Mouse (Mus musculus): ENCODE measurements at regions not wholly inside any gene's neighbourhood (a gene's known extent, or its start where the extent isn't known, plus 50 kb on each side); places are given as distances from the start of the nearest gene placed in this dataset.
"Not testable (repeated sequence)": the region's sequence is repeated elsewhere in the genome, so short reads cannot be mapped to it uniquely, and the experiment has no call there.

GRCm38 (mm10) chr13:79765437-79765838 is 1117.7 kb upstream of the Arrdc3 start:
- no peak for DNase-seq (ENCODE audit: extremely low spot score in 1 of 2, low spot score in 1 of 2)

DNA sequence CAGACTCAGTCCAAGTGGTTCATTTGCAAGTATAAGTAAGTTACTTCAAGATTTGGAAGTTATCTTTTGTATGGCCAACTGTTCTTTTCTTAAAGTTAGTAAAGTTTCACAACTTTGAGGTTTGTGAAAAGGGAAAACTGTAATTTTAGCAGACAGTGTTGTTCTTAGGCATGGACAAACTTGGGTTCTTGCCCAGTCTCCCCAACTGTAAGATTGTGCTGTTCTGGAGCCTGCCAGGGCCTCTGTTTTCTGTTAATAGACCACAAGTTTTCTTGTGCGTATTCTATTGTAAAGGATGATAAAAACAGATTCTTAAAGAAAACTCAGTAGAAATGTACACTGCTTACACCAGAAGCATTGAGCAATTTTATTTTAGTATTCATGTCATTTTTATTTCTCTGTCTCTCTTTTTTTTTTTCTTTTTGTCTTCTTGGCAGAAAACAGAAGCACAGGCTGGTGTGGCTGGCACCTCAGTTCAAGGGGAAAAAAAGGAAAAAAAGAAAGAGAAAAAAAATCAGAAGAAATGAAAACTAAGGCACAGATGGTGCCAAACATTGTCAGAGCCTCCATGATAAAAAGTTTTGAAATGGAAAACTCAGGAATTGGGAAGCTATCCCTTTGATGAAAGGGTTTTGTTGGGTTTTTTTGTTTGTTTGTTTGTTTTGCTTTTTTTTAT is 1098.1 kb upstream of the Arrdc3 start:
- DNase-seq (ENCODE audit: extremely low spot score in 1 of 2, low spot score in 1 of 2): peak in 1 of 2 experiments; percentile 6

- no peak for DNase-seq (ENCODE audit: extremely low spot score in 1 of 2, low spot score in 1 of 2)
Observed at GRCm38 (mm10) chr13:79801591-79801990, 1081.6 kb upstream of the Arrdc3 start.

DNA sequence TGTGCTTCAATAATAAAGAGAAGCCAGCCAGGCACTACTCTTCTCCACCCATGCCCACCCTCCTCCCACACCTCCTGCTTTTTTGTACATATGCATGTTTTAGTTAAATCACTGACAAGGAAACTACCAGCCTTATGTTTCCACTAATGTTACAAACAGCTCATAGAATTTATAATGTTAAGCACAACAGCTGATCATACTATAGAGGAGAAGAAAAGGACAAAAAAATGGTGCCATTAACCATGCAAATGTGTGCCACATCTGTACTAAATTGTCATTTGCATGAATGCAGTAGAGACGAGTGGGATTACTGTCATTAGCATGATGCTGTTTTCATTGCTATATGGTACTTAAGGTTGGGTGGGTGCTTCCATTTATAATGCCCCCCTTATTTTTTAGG is 1047.6 kb upstream of the Arrdc3 start:
- DNase-seq (ENCODE audit: extremely low spot score in 1 of 2, low spot score in 1 of 2): no peak

DNA sequence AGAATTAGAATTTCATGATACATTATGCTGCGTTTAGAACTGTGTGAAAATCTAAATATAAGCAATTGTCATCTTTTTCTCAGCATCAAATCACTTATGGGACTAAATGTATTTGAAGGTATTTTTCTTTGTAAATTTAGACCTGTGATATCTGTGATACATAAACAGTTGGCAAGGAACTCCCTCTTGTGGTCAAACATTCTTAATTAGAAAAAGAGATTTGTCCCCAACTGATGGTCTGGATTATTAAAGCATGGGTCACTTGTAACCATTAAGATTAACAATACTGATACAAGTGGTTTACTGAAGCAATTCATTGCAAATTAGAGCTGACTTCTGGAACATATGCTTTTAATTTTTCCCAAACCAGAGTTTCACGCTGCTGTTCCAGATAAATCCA is 1038.4 kb upstream of the Arrdc3 start:
- no peak for DNase-seq (ENCODE audit: extremely low spot score in 1 of 2, low spot score in 1 of 2)

DNA sequence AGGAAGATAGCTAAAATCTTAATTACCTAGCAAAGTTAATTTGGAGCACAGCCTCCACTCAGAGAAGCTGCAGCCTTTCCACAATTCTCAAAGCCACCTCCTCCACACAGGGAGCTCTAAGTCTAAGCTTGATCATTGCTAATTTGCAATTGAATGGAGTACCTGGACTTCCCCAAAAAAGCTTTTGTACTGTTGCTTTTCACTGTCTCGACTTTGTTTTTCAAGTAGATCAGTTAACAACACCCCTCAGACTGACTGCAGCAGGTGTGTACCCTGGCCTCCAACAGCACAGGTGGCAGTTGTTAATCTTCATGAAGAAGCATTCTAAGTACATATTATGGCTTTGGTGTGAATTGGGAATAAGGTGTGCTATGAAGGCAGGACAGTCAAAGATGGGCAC is 1015.7 kb upstream of the Arrdc3 start:
- DNase-seq (ENCODE audit: extremely low spot score in 1 of 2, low spot score in 1 of 2): not testable (repeated sequence)

DNA sequence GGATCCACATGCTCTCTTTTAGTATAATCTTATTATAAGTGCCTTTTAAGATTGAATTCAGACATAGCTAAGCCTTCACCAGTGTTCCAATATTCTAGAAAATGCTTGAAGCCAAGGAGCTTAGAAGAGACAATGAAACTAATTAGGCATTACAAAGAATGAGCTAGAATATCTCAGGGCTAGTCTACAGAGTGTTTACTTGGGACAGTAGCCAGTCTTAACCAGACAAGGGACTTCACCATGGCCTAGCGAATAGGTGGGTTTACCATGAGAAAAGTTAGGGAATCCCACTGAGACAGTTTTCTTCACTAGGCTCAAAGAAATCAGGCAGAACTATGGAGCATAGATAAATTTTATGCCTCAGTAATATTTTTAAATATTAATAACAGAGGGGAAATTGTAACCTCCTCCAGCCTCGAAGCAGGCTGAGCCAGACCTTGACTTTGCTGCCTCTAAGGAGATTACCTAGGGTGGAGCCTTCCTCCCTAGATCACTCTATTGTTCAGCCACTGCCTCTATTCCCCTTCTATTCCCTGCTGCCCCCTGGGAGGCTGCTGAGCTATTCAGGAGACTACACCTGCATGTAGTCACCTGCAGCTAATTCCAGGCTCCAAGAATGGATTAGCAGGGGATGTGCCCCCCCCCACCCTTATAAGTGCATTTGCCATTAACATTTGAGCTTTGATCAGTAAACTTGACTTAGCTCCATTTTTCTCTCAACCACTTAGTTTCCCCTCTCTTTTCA is 1014.5 kb upstream of the Arrdc3 start:
- no peak for DNase-seq (ENCODE audit: extremely low spot score in 1 of 2, low spot score in 1 of 2)

DNA sequence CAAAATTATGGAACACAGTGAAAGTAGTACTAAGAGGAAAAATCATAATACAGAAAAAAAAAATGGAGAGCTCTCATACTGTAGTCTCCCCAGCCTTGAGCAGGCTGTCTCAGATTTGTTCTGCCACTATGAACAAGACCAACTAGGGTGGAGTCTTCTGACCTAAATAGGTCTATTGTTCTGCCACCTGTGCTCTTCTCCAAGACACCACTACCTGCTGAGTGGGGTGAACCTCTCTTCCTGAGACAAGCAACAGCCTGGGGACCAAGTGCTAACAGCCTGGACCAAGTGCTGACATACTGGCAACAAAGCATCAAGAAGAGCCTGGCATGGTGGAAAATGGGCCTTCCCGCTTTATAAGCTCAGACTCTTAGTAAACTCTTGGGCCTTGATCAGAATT is 1003.0 kb upstream of the Arrdc3 start:
- DNase-seq (ENCODE audit: extremely low spot score in 1 of 2, low spot score in 1 of 2): no peak

DNA sequence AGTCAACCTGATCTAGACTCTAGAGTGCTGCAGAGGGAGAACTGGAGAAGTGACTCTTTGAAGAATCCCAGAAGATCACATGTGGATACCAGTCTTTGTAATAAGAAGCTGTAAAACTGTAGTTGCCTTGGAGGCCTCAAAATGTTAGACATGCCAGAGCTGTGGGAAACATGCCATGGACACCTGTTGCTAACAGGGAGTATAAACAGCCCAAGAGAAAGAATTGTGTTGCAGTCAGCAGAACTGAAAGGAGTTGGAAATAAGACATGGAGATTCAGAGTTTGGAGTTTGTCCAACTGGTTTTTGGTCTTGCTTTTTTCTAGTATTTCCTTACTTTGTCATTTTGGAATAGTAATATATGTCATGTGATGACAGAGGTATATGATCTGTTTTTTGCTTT is 997.2 kb upstream of the Arrdc3 start:
- DNase-seq (ENCODE audit: extremely low spot score in 1 of 2, low spot score in 1 of 2): no peak

- DNase-seq (ENCODE audit: extremely low spot score in 1 of 2, low spot score in 1 of 2): no peak
Observed at GRCm38 (mm10) chr13:79886361-79886760, 996.8 kb upstream of the Arrdc3 start.
